In genomic region chr13:113118977-113119376, GRCm38 (mm10) we compare ENCODE assay signal across 26 mouse cellular contexts. TPM values are rescaled to one million over a fixed set of nuclear protein-coding genes. Genes with fewer than 3 reads are reported as not detected.
DNase-seq lines count a peak whose midpoint lies in the region; ATAC-seq and TF ChIP-seq lines count a peak whose summit lies in the region.
"Had no signal": no experiment of that assay in that cellular context is flagged by ENCODE, and none has a peak within 500 bp of the region (broad histone marks: within the 10 kb centered on the region; RNA-seq: fewer than 3 reads in every experiment).

No protein-coding gene starts in this region.

- no peak overlapping the region for H3K4me3 ChIP-seq in hindbrain, postnatal 0 days (ENCODE audit: low read length)
- H3K4me3 ChIP-seq in hindbrain, embryonic 16.5 days (ENCODE audit: low read length): no peak overlapping the region
- H3K4me3 ChIP-seq: heart, embryonic 12.5 days; hindbrain, embryonic 12.5 days; liver, embryonic 15.5 days; megakaryocyte, embryonic 14.5 days; midbrain, embryonic 15.5 days; stomach, embryonic 15.5 days had no signal

- ATAC-seq in hindbrain, postnatal 0 days: 0 out of 2 replicates have a peak, but pooled peaks have one; percentile 51
- no peak for ATAC-seq in hindbrain, embryonic 16.5 days
- ATAC-seq: midbrain, embryonic 15.5 days had no signal

- no peaks in the 10 kb centered on the region for H3K4me1 ChIP-seq in hindbrain, postnatal 0 days (ENCODE audit: insufficient read depth, low read length)
- no peaks in the 10 kb centered on the region for H3K4me1 ChIP-seq in hindbrain, embryonic 16.5 days (ENCODE audit: control insufficient read depth, insufficient read depth, low read depth, low read length)
- H3K4me1 ChIP-seq: heart, embryonic 12.5 days; hindbrain, embryonic 12.5 days; liver, embryonic 15.5 days; megakaryocyte, embryonic 14.5 days; midbrain, embryonic 15.5 days; stomach, embryonic 15.5 days had no signal

- no peak overlapping the region for H3K9ac ChIP-seq in hindbrain, postnatal 0 days (replicated peaks; ENCODE audit: low read length)
- no peak overlapping the region for H3K9ac ChIP-seq in hindbrain, embryonic 16.5 days (ENCODE audit: low read depth, low read length)
- H3K9ac ChIP-seq: heart, embryonic 12.5 days; hindbrain, embryonic 12.5 days; liver, embryonic 15.5 days; midbrain, embryonic 15.5 days; stomach, embryonic 15.5 days had no signal

- H3K27me3 ChIP-seq in hindbrain, postnatal 0 days (ENCODE audit: insufficient read depth, low read length): no peaks in the 10 kb centered on the region
- no peaks in the 10 kb centered on the region for H3K27me3 ChIP-seq in hindbrain, embryonic 16.5 days (replicated peaks; ENCODE audit: control insufficient read depth, insufficient read depth, low read length)
- H3K27me3 ChIP-seq: CH12.LX; heart, embryonic 12.5 days; hindbrain, embryonic 12.5 days; liver, embryonic 15.5 days; megakaryocyte, embryonic 14.5 days; midbrain, embryonic 15.5 days; stomach, embryonic 15.5 days had no signal

- no peak overlapping the region for H3K27ac ChIP-seq in hindbrain, postnatal 0 days
- no peak overlapping the region for H3K27ac ChIP-seq in hindbrain, embryonic 16.5 days (ENCODE audit: low read depth, low read length)
- H3K27ac ChIP-seq: hindbrain, embryonic 12.5 days; kidney, postnatal 0 days; liver, embryonic 15.5 days; midbrain, embryonic 15.5 days; stomach, embryonic 15.5 days had no signal

- DNase-seq in adrenal gland, adult 2 months: peak; percentile 14
- DNase-seq in adrenal gland, adult 18-20 months (ENCODE audit: low spot score in 2 of 2): no peak
- DNase-seq in hindbrain, postnatal 0 days (ENCODE audit: low spot score): peak; percentile 12
- peak; percentile 7 for DNase-seq in 3134 (ENCODE audit: extremely low read depth, insufficient read length, low spot score)
- DNase-seq in adrenal gland, postnatal 25 days: peak; percentile 4
- DNase-seq in ovary, adult 18-20 months (ENCODE audit: low spot score): no peak
- no peak for DNase-seq in kidney, adult 9 months
- DNase-seq: cerebellum, postnatal 25 days; embryo, embryonic 11 days; heart, postnatal 14 days; kidney, adult 11 months; right cerebral cortex, postnatal 25 days; thymus, adult 2 months had no signal

- 32% methylated on average over 4 of the region's 4 CpGs for WGBS in hindbrain, postnatal 0 days
- 43% methylated on average over 4 of the region's 4 CpGs for WGBS in hindbrain, embryonic 16.5 days

- H3K4me2 ChIP-seq in hindbrain, postnatal 0 days (ENCODE audit: low read depth, low read length): no peak overlapping the region
- H3K4me2 ChIP-seq in hindbrain, embryonic 16.5 days (ENCODE audit: low read length): no peak overlapping the region
- H3K4me2 ChIP-seq: heart, embryonic 12.5 days; hindbrain, embryonic 12.5 days; liver, embryonic 15.5 days; midbrain, embryonic 15.5 days; stomach, embryonic 15.5 days had no signal

- no peaks in the 10 kb centered on the region for H3K36me3 ChIP-seq in hindbrain, postnatal 0 days (ENCODE audit: insufficient read depth, low read length)
- no peaks in the 10 kb centered on the region for H3K36me3 ChIP-seq in hindbrain, embryonic 16.5 days (ENCODE audit: control insufficient read depth, insufficient read depth, low read length)
- H3K36me3 ChIP-seq: heart, embryonic 12.5 days; hindbrain, embryonic 12.5 days; liver, embryonic 15.5 days; midbrain, embryonic 15.5 days; stomach, embryonic 15.5 days had no signal

- no peaks in the 10 kb centered on the region for H3K9me3 ChIP-seq in hindbrain, postnatal 0 days (ENCODE audit: low read length)
- no peaks in the 10 kb centered on the region for H3K9me3 ChIP-seq in hindbrain, embryonic 16.5 days (ENCODE audit: control insufficient read depth, low read length)
- H3K9me3 ChIP-seq: heart, embryonic 12.5 days; hindbrain, embryonic 12.5 days; liver, embryonic 15.5 days; midbrain, embryonic 15.5 days; stomach, embryonic 15.5 days had no signal

- TF ChIP-seq CTCF in hindbrain, postnatal 0 days (IDR thresholded peaks at IDR 0.05; ENCODE audit: low read depth): no peak

RNA-seq across cellular contexts. Expression of gene Gzma, which starts 18.2 kb away (rescaled TPM):
- total RNA-seq in adrenal gland, adult 2 months (2021): under 1 TPM; 0.46 to 0.59 TPM
- polyA plus RNA-seq in adrenal gland, adult 2 months (2012; rRNA removed): 0.24 TPM in 1 of 2 replicates, not detected in the other
- 1 to 10 TPM; 1.1 to 1.4 TPM for total RNA-seq in adrenal gland, adult 18-20 months (2021)
- not detected in 2 replicates for total RNA-seq in hindbrain, postnatal 0 days (2014; rRNA removed)
- not detected in 2 replicates for polyA plus RNA-seq in hindbrain, postnatal 0 days (2015; fragmentation: Nextera tagmentation; extraction: Ambion mirVana)
- 0.18 TPM in 1 of 2 replicates, not detected in the other for polyA plus RNA-seq in hindbrain, embryonic 16.5 days (2015; fragmentation: Nextera tagmentation; extraction: Ambion mirVana)
- total RNA-seq in adrenal gland, postnatal 25 days (2021): not detected in 2 replicates
- total RNA-seq: CH12.LX; gastrocnemius, adult 18-20 months; layer of hippocampus, postnatal 25 days; left cerebral cortex, postnatal 10 days; MEL had no signal
- polyA plus RNA-seq: heart, embryonic 12.5 days; hindbrain, embryonic 12.5 days; midbrain, embryonic 15.5 days had no signal

Comparison
In these comparisons a context has a peak if more than half of its experiments do, and no peak if none do; other contexts are left out.
1. DNase-seq: peak in adrenal gland, adult 2 months (single experiment), hindbrain, postnatal 0 days (single experiment), 3134 (single experiment) and adrenal gland, postnatal 25 days (single experiment); none in adrenal gland, adult 18-20 months (0 of 2), ovary, adult 18-20 months (single experiment) and kidney, adult 9 months (single experiment).